Mouse (Mus musculus): ENCODE data around the gene Traip.
"Not testable (repeated sequence)": the region's sequence is repeated elsewhere in the genome, so short reads cannot be mapped to it uniquely, and the experiment has no call there.

Traip gene

GRCm38 (mm10) chr9:108003531-108003890 lies 53.6 kb downstream of the Traip start:
- DNase-seq, result peak in 1 of 2 experiments; percentile 38

GRCm38 (mm10) chr9:108008041-108008440 lies 58.1 kb downstream of the Traip start:
- DNase-seq, result no peak

- DNase-seq, result no peak
Measured at GRCm38 (mm10) chr9:108010385-108010784, 60.4 kb downstream of the Traip start.

- not testable (repeated sequence) for DNase-seq
Measured at GRCm38 (mm10) chr9:108013577-108013976, 63.6 kb downstream of the Traip start.

- DNase-seq, result no peak
Measured at GRCm38 (mm10) chr9:108017127-108017526, 67.2 kb downstream of the Traip start.

- DNase-seq, result no peak
Measured at GRCm38 (mm10) chr9:108020741-108021140, 70.8 kb downstream of the Traip start.

Measured in thymus, adult 18-20 months (tissue).